Mouse (Mus musculus): ENCODE results near the gene Ctnna3.

DNA sequence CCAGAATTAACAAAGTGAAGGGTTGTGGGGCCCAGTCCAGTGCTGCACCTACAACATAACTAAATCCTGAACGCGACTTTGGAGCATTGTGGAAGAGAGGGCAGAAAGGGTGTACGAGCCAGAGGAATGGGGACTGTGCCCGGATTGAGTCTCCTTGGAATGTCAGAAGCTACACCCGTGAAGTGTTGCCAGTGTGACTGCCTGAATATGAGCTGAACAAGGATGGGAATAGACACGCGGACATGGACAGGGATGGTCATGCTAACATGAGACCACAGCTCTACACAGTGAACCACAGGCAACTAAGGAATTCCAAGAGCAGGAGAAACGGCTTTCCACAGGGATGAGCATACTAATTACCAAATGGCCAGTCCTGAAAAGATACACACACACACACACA is 2.2 kb downstream of the Ctnna3 start:
- TF ChIP-seq CTCF (IDR thresholded peaks at IDR 0.05; ENCODE audit: borderline replicate concordance, insufficient read depth, low read depth, low read length) (no peak), POLR2A (IDR thresholded peaks at IDR 0.05; ENCODE audit: borderline replicate concordance, insufficient read depth, low read length) (no peak)
